In the genomic region with DNA sequence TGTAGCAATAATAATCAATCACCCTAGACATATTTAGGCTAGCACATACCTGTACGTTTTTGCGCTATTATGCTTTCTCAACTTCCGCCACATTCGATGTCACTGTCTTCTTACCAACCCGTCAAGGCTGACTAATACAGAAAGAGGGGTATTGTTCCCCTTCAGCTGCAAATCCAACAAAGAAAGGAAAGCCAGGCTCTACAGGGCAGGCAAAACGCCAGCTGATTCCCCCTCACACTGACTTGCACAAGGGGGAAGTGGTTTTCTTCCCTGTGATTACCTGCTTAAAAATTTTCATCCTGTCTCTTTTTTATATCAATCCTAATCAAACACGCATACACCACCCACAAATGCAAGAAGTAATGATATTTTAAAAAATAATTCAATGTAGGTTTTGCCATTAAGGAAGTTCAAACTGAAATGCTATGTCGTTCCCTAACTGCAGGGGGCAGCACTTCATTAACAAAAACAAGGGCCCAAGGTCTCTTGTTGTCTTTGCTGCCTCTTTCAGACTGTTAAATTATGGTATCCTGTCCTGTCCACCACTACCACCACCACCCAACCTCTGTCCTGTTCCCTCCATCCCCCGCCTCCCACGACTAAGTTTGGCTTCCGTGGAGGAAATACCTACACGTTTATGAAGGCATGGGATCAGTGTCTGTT, we compare ENCODE assay signal across 8 mouse cellular contexts.
DNase-seq lines count a peak whose midpoint lies in the region; ATAC-seq and TF ChIP-seq lines count a peak whose summit lies in the region.

No protein-coding gene starts in this region.

- no peak for TF ChIP-seq EP300 in stomach, postnatal 0 days (optimal IDR thresholded peaks at IDR 0.05)

- no peak overlapping the region for H3K27ac ChIP-seq in hindbrain, embryonic 10.5 days
- H3K27ac ChIP-seq in stomach, postnatal 0 days (replicated peaks): no peak overlapping the region

- peak; percentile 11 for DNase-seq in CD4-positive, CD25-positive, alpha-beta regulatory T cell, adult 2 months (ENCODE audit: low read depth, low spot score)
- peak; percentile 3 for DNase-seq in adrenal gland, adult 8-10 months
- peak; percentile 53 for DNase-seq in embryo, embryonic 9.5 days (ENCODE audit: extremely low spot score)
- peak; percentile 55 for DNase-seq in hindbrain, embryonic 10.5 days (ENCODE audit: low spot score)
- peak; percentile 50 to 67 for DNase-seq in layer of hippocampus, postnatal 10 days (ENCODE audit: low spot score in 2 of 2)
- DNase-seq in stomach, postnatal 0 days (ENCODE audit: low spot score): peak; percentile 44

- no peak overlapping the region for H3K9ac ChIP-seq in stomach, postnatal 0 days (ENCODE audit: low read length)

- no peaks in the 10 kb centered on the region for H3K4me1 ChIP-seq in hindbrain, embryonic 10.5 days (replicated peaks)
- no peaks in the 10 kb centered on the region for H3K4me1 ChIP-seq in stomach, postnatal 0 days (replicated peaks; ENCODE audit: control insufficient read depth, insufficient read depth)

- TF ChIP-seq CTCF in stomach, postnatal 0 days (IDR thresholded peaks at IDR 0.05; ENCODE audit: low read depth): peak; percentile 81

- no peaks in the 10 kb centered on the region for H3K9me3 ChIP-seq in hindbrain, embryonic 10.5 days
- no peaks in the 10 kb centered on the region for H3K9me3 ChIP-seq in stomach, postnatal 0 days (ENCODE audit: control insufficient read depth, low read length)

- no peaks in the 10 kb centered on the region for H3K27me3 ChIP-seq in hindbrain, embryonic 10.5 days (ENCODE audit: insufficient read depth, poor library complexity, severe bottlenecking)
- H3K27me3 ChIP-seq in stomach, postnatal 0 days (ENCODE audit: control insufficient read depth, insufficient read depth, low read length): no peaks in the 10 kb centered on the region

- H3K4me3 ChIP-seq in hindbrain, embryonic 10.5 days: no peak overlapping the region
- no peak overlapping the region for H3K4me3 ChIP-seq in stomach, postnatal 0 days (ENCODE audit: low read depth, low read length)

- WGBS in hindbrain, embryonic 10.5 days: 58% methylated on average over 12 of the region's 12 CpGs
- 33% methylated on average over 12 of the region's 12 CpGs for WGBS in stomach, postnatal 0 days

- H3K4me2 ChIP-seq in stomach, postnatal 0 days (replicated peaks; ENCODE audit: low read depth): no peak overlapping the region

- H3K36me3 ChIP-seq in hindbrain, embryonic 10.5 days: no peaks in the 10 kb centered on the region
- H3K36me3 ChIP-seq in stomach, postnatal 0 days (ENCODE audit: control insufficient read depth, insufficient read depth, low read length): no peaks in the 10 kb centered on the region

- ATAC-seq in CD4-positive, CD25-positive, alpha-beta regulatory T cell, adult 4 months: no peak
- ATAC-seq in megakaryocyte progenitor cell, adult 5-6 weeks (replicated peaks; ENCODE audit: poor library complexity): peak; percentile 91
- ATAC-seq in stomach, postnatal 0 days (ENCODE audit: low FRiP score, low TSS enrichment): no peak

Comparison
In these comparisons a context has a peak if more than half of its experiments do, and no peak if none do; other contexts are left out.
1. DNase-seq: peak in every context shown above with its lines; median percentile 58 in layer of hippocampus, postnatal 10 days; 55 in hindbrain, embryonic 10.5 days; 53 in embryo, embryonic 9.5 days; 44 in stomach, postnatal 0 days; 11 in CD4-positive, CD25-positive, alpha-beta regulatory T cell, adult 2 months; 3 in adrenal gland, adult 8-10 months.